8 mouse cellular contexts compared by ENCODE assay signal in genomic region chr7:28392429-28393271, GRCm38 (mm10). TPM values are rescaled to one million over a fixed set of nuclear protein-coding genes. Genes with fewer than 3 reads are reported as not detected.
A peak's percentile ranks its signal among the peaks of the same experiment; 100 is the strongest.
DNase-seq lines count a peak whose midpoint lies in the region; ATAC-seq and TF ChIP-seq lines count a peak whose summit lies in the region.

Gene Med29, minus strand, starts transcription at chr7:28392708.
Gene Paf1, plus strand, starts transcription at chr7:28392951.

- no peaks in the 10 kb centered on the region for H3K27me3 ChIP-seq in hindbrain, postnatal 0 days (ENCODE audit: insufficient read depth, low read length)

- peak within 1 kb of the TSS; percentile 81 for H3K4me2 ChIP-seq in hindbrain, postnatal 0 days (ENCODE audit: low read depth, low read length)

- no peak for TF ChIP-seq CTCF in gastrocnemius, adult 2 months (IDR thresholded peaks at IDR 0.05)
- no peak for TF ChIP-seq CTCF in hindbrain, postnatal 0 days (IDR thresholded peaks at IDR 0.05; ENCODE audit: low read depth)
- no peak for TF ChIP-seq CTCF in left cerebral cortex, adult 2 months (IDR thresholded peaks at IDR 0.05)

- no peaks in the 10 kb centered on the region for H3K9me3 ChIP-seq in hindbrain, postnatal 0 days (ENCODE audit: low read length)

- peak within 1 kb of the TSS; percentile 92 for H3K4me3 ChIP-seq in gastrocnemius, adult 2 months
- peak within 1 kb of the TSS; percentile 92 for H3K4me3 ChIP-seq in hindbrain, postnatal 0 days (ENCODE audit: low read length)
- peak within 1 kb of the TSS; percentile 85 for H3K4me3 ChIP-seq in left cerebral cortex, adult 2 months

- H3K36me3 ChIP-seq in hindbrain, postnatal 0 days (ENCODE audit: insufficient read depth, low read length): peaks cover 45% of the 10 kb centered on the region

- DNase-seq in ZHBTc4 (ENCODE audit: low read depth, low spot score): peak; percentile 99
- peak; percentile 97 for DNase-seq in gastrocnemius, adult 2 months
- peak; percentile 99 for DNase-seq in hindbrain, postnatal 0 days (ENCODE audit: low spot score)
- peak; percentile 93 to 97 for DNase-seq in left cerebral cortex, adult 2 months (ENCODE audit: extremely low spot score in 1 of 2, low spot score in 2 of 2)
- DNase-seq in right cerebral cortex, adult 2 months (ENCODE audit: low spot score in 2 of 2): peak; percentile 98
- DNase-seq in urinary bladder, postnatal 14 days (ENCODE audit: low spot score): peak; percentile 96

- peak; percentile 99 for ATAC-seq in common myeloid progenitor, adult 5-6 weeks (replicated peaks; ENCODE audit: low read depth, poor library complexity, severe bottlenecking)
- peak; percentile 98 for ATAC-seq in hindbrain, postnatal 0 days
- ATAC-seq in megakaryocyte, adult 5-6 weeks (ENCODE audit: poor library complexity, severe bottlenecking): peak; percentile 98

- peak within 1 kb of the TSS; percentile 81 for H3K9ac ChIP-seq in hindbrain, postnatal 0 days (replicated peaks; ENCODE audit: low read length)

- H3K4me1 ChIP-seq in hindbrain, postnatal 0 days (ENCODE audit: insufficient read depth, low read length): peaks cover 8% of the 10 kb centered on the region; the same call in 1 of the 2 replicates

- H3K27ac ChIP-seq in gastrocnemius, adult 2 months: peak within 1 kb of the TSS; percentile 94
- H3K27ac ChIP-seq in hindbrain, postnatal 0 days: peak within 1 kb of the TSS; percentile 87
- peak within 1 kb of the TSS; percentile 84 for H3K27ac ChIP-seq in left cerebral cortex, adult 2 months

- under 1% methylated on average over 57 of the region's 58 CpGs for WGBS in hindbrain, postnatal 0 days

- intact Hi-C loops in gastrocnemius, adult 2 months (cut with DNase I): no loop called here
- intact Hi-C loops in left cerebral cortex, adult 2 months (cut with DNase I): loop anchor here (2.0 to 5.0 kb wide), 3 partner anchors 42 to 210 kb away; partner anchors contain the start of genes Gmfg and Rps16

RNA-seq across cellular contexts. Expression of gene Med29, which starts in this region (rescaled TPM):
- 16.6 and 21.3 TPM in 2 replicates for total RNA-seq in common myeloid progenitor, adult 5-6 weeks (2017)
- total RNA-seq in gastrocnemius, adult 2 months (2021): 10 to 100 TPM; 22.1 to 28.3 TPM
- 33.6 and 39.5 TPM in 2 replicates for total RNA-seq in hindbrain, postnatal 0 days (2014; rRNA removed)
- polyA plus RNA-seq in hindbrain, postnatal 0 days (2015; fragmentation: Nextera tagmentation; extraction: Ambion mirVana): 42.1 and 42.9 TPM in 2 replicates
- total RNA-seq in left cerebral cortex, adult 2 months (2021): 10 to 100 TPM; 18.1 to 18.8 TPM
- total RNA-seq in megakaryocyte, adult 5-6 weeks (2015): 14.7 and 15.4 TPM in 2 replicates
- 9.0 and 9.4 TPM in 2 replicates for total RNA-seq in megakaryocyte, adult 5-6 weeks (2017)

RNA-seq across cellular contexts. Expression of gene Paf1, which starts in this region (rescaled TPM):
- total RNA-seq in common myeloid progenitor, adult 5-6 weeks (2017): 149 and 190 TPM in 2 replicates
- 10 to 100 TPM; 31.0 to 35.0 TPM for total RNA-seq in gastrocnemius, adult 2 months (2021)
- total RNA-seq in hindbrain, postnatal 0 days (2014; rRNA removed): 56.7 and 67.6 TPM in 2 replicates
- polyA plus RNA-seq in hindbrain, postnatal 0 days (2015; fragmentation: Nextera tagmentation; extraction: Ambion mirVana): 83.0 and 84.1 TPM in 2 replicates
- 10 to 100 TPM; 65.7 to 66.8 TPM for total RNA-seq in left cerebral cortex, adult 2 months (2021)
- total RNA-seq in megakaryocyte, adult 5-6 weeks (2015): 42.1 and 46.8 TPM in 2 replicates
- 129 and 153 TPM in 2 replicates for total RNA-seq in megakaryocyte, adult 5-6 weeks (2017)

Comparison
In these comparisons a context has a peak if more than half of its experiments do, and no peak if none do; other contexts are left out.
1. Peak in every context shown above with its lines: DNase-seq, ATAC-seq, H3K4me3 ChIP-seq and H3K27ac ChIP-seq.